Mouse (Mus musculus): Measurements from ENCODE around the gene Det1. TPM values are rescaled to one million over a fixed set of nuclear protein-coding genes. Genes with fewer than 3 reads are reported as not detected.

The Det1 gene
- 10.1 and 11.2 TPM in 2 replicates for polyA plus RNA-seq (2015; fragmentation: Nextera tagmentation; extraction: Ambion mirVana)

DNA sequence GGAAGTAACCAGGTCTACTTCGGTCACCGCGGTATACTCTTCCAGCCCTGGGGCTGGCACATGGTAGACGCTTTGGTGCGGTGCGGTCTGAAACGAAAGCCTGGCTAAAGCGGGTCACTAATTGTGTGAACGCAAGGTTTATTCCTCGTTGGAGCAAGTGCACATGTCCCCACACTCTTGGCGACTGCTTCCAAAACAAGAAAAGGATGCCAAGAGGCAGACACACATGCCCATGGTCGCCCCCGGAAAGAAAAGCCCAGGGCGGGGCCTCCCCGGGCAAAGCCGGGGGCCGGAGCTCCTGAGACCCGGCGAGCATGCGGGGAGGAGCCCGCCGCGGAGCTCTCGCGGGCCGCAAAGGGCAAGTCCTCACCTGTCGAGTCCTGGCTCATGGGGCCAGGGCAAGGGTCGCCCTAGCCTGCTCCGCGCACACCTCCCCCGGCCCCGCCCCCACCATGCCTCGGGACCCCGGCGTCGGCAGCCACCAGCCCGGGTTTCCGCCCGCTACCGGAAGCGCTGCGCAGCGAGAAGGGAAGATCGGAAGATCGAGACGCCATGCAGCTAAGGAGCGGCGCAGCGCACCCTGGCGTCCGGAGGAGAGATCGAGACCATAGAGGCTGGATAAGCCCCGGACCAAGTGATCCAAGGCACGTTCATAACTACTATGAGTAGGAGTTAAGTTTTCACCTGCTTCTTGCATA lies at the start of gene Det1:
Gene Det1, minus strand, starts transcription at position 527 of the 698 bp plus-strand sequence.
- peak within 1 kb of the TSS; percentile 86 for H3K27ac ChIP-seq (ENCODE audit: low read depth, low read length)
- 0 out of 2 replicates have a peak, but pooled peaks cover 6% of the 10 kb centered on the region for H3K4me1 ChIP-seq (replicated peaks; ENCODE audit: control insufficient read depth, insufficient read depth, low read length)
- peak within 1 kb of the TSS; percentile 84 for H3K4me3 ChIP-seq (ENCODE audit: low read depth, low read length)
- no peaks in the 10 kb centered on the region for H3K9me3 ChIP-seq (ENCODE audit: control insufficient read depth)
- H3K4me2 ChIP-seq (replicated peaks; ENCODE audit: low read depth) = peak within 1 kb of the TSS; percentile 73
- WGBS = under 1% methylated on average over 41 of the region's 54 CpGs
- peaks cover 21% of the 10 kb centered on the region; the same call in 1 of the 2 replicates for H3K36me3 ChIP-seq (ENCODE audit: control insufficient read depth, insufficient read depth)
- H3K9ac ChIP-seq (ENCODE audit: low read depth, low read length) = peak within 1 kb of the TSS; percentile 87
- peak; percentile 98 for TF ChIP-seq CTCF (IDR thresholded peaks at IDR 0.05; ENCODE audit: low read depth)
- ATAC-seq = peak; percentile 92
- no peaks in the 10 kb centered on the region for H3K27me3 ChIP-seq (replicated peaks; ENCODE audit: control insufficient read depth, insufficient read depth, low read length)

DNA sequence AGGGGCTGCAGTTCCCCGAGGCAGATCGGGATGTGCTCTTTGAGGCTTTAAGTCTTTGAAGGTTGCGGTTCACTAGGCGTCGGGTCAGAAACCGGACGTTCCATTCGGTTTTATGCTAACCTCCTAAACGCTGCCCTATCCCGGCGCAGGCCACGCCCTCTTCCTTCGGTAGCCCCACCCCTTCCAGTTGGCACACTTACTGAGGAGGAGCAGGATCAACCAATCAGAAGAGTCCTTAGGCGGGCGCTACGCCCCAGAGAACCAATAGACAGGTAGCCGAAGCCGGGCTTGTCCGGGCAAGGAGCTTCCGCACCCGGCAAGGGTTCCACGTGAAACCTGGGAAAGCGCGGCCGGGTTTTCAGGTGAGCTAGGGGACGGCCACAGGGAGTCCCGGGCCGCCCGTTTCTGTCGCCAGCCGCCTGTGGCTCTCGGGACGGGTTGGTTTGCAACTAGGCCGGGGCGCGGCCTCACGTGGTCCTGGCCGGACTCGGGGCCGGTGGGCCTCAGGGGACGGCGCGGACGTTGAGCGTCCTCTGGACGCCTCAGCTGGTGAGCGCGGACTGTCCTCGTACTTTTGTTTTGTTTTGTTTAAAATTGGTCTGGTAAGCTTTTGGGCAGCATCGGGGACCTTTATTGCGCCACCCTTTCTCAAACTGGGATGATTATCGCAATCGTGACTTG lies 48.7 kb upstream of the Det1 start, which contains the start of gene Aen:
Gene Aen, plus strand, starts transcription at position 202 of the 681 bp plus-strand sequence.
- no peaks in the 10 kb centered on the region for H3K9me3 ChIP-seq (ENCODE audit: control insufficient read depth)
- H3K27me3 ChIP-seq (replicated peaks; ENCODE audit: control insufficient read depth, insufficient read depth, low read length) = no peaks in the 10 kb centered on the region
- no peak for TF ChIP-seq CTCF (IDR thresholded peaks at IDR 0.05; ENCODE audit: low read depth)
- H3K36me3 ChIP-seq (ENCODE audit: control insufficient read depth, insufficient read depth) = no peaks in the 10 kb centered on the region
- 4% methylated on average over 53 of the region's 53 CpGs for WGBS
- H3K4me2 ChIP-seq (replicated peaks; ENCODE audit: low read depth) = peak within 1 kb of the TSS; percentile 95
- peak within 1 kb of the TSS; percentile 35; the same call in 1 of the 2 replicates for H3K27ac ChIP-seq (ENCODE audit: low read depth, low read length)
- 0 out of 2 replicates have a peak, but pooled peaks cover 3% of the 10 kb centered on the region for H3K4me1 ChIP-seq (replicated peaks; ENCODE audit: control insufficient read depth, insufficient read depth, low read length)
- peak within 1 kb of the TSS; percentile 80 for H3K9ac ChIP-seq (ENCODE audit: low read depth, low read length)
- peak within 1 kb of the TSS; percentile 95 for H3K4me3 ChIP-seq (ENCODE audit: low read depth, low read length)
- ATAC-seq = peak; percentile 97

DNA sequence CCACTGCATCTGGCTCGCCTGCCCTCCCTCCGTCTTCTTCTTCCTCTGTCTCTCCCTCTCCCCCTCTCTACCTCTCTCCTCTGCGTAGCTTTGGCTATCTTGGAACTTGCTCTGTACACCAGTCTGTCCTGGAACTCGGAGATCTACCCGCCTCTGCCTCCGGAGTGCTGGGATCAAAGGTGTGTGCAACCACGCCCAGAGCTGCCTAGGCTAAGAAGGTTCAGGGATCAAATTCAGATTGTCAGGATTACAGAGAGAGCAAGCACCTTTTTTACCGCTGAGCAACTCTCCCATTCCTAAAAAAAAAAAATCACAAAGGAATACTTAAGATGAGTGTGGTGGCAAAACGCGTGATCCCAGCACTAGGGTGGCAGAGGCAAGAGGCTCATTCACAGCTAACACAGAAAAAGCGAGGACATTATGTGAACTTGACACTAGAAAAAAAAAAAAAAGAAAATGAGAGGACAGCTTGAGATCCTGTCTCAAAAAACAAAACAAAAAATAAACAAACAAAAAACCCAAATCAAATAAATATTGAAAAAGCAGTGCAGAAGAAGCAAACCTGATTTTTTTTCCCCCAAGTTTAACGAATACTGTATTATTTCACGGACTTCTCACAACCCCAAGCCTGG lies 48.1 kb upstream of the Det1 start:
- WGBS = 44% methylated on average over 13 of the region's 13 CpGs
- H3K4me1 ChIP-seq (replicated peaks; ENCODE audit: control insufficient read depth, insufficient read depth, low read length) = 0 out of 2 replicates have a peak, but pooled peaks cover 3% of the 10 kb centered on the region
- TF ChIP-seq CTCF (IDR thresholded peaks at IDR 0.05; ENCODE audit: low read depth) = no peak
- H3K36me3 ChIP-seq (ENCODE audit: control insufficient read depth, insufficient read depth) = no peaks in the 10 kb centered on the region
- peak overlapping the region; percentile 95 for H3K4me2 ChIP-seq (replicated peaks; ENCODE audit: low read depth)
- 0 out of 2 replicates have a peak, but pooled peaks cover under 1% of the 10 kb centered on the region for H3K27me3 ChIP-seq (replicated peaks; ENCODE audit: control insufficient read depth, insufficient read depth, low read length)
- no peak for ATAC-seq
- no peaks in the 10 kb centered on the region for H3K9me3 ChIP-seq (ENCODE audit: control insufficient read depth)
- peak overlapping the region; percentile 95 for H3K4me3 ChIP-seq (ENCODE audit: low read depth, low read length)
- no peak overlapping the region for H3K9ac ChIP-seq (ENCODE audit: low read depth, low read length)
- H3K27ac ChIP-seq (ENCODE audit: low read depth, low read length) = no peak overlapping the region

DNA sequence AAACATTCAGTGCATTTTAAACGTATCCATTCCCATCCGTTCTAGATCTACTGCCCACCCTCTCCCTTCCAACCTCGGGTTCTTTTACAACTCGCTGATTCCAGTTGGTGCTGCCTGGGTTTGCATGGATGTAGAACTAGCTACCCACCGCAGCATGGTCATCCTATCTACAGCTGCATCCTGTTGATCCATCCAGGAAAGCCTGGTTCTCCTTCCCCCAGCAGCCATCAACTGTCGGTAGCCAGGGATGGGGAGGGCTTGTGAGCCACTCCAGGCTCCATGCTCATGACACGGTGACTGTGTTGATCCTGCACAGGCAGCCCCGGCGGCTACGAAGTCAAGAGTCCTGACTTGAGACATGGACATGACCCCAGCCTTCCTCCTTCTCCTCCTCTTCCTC lies 46.9 kb upstream of the Det1 start:
- no peak for TF ChIP-seq CTCF (IDR thresholded peaks at IDR 0.05; ENCODE audit: low read depth)
- Histone ChIP-seq H3K4me1 (replicated peaks; ENCODE audit: control insufficient read depth, insufficient read depth, low read length) (0 out of 2 replicates have a peak, but pooled peaks cover 3% of the 10 kb centered on the region), H3K4me2 (replicated peaks; ENCODE audit: low read depth) (no peak overlapping the region), H3K9ac (ENCODE audit: low read depth, low read length) (no peak overlapping the region), H3K27me3 (replicated peaks; ENCODE audit: control insufficient read depth, insufficient read depth, low read length) (0 out of 2 replicates have a peak, but pooled peaks cover 4% of the 10 kb centered on the region), H3K4me3 (ENCODE audit: low read depth, low read length) (no peak overlapping the region), H3K36me3 (ENCODE audit: control insufficient read depth, insufficient read depth) (no peaks in the 10 kb centered on the region), H3K9me3 (ENCODE audit: control insufficient read depth) (no peaks in the 10 kb centered on the region), H3K27ac (ENCODE audit: low read depth, low read length) (no peak overlapping the region)
- no peak for ATAC-seq
- WGBS = 83% methylated on average over 10 of the region's 10 CpGs

DNA sequence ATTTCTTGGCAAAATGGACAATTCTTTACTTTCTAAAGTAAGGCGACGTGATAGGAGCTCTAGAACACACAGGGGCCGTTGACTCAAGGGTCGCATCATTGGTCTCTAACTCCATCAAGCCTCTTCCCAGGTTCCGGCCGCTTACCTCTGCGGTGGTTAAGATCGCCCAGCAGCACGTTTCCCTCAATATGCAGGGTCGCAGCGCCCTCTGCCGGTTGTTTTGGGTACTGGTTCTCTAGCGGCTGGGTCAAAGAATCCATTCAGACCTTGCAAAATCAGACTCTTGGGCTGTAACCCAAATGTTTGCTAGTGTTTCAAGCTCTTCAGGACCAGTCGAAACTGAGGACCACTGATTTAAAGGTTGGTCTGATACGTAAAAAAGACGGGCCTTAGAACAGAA lies 43.6 kb upstream of the Det1 start:
- Histone ChIP-seq H3K9me3 (ENCODE audit: control insufficient read depth) (no peaks in the 10 kb centered on the region), H3K27me3 (replicated peaks; ENCODE audit: control insufficient read depth, insufficient read depth, low read length) (peaks cover 17% of the 10 kb centered on the region), H3K27ac (ENCODE audit: low read depth, low read length) (no peak overlapping the region), H3K36me3 (ENCODE audit: control insufficient read depth, insufficient read depth) (no peaks in the 10 kb centered on the region), H3K4me1 (replicated peaks; ENCODE audit: control insufficient read depth, insufficient read depth, low read length) (no peaks in the 10 kb centered on the region), H3K9ac (ENCODE audit: low read depth, low read length) (no peak overlapping the region), H3K4me2 (replicated peaks; ENCODE audit: low read depth) (no peak overlapping the region), H3K4me3 (ENCODE audit: low read depth, low read length) (no peak overlapping the region)
- TF ChIP-seq CTCF (IDR thresholded peaks at IDR 0.05; ENCODE audit: low read depth) = peak; percentile 96
- WGBS = 2% methylated on average over 16 of the region's 16 CpGs
- ATAC-seq = no peak

DNA sequence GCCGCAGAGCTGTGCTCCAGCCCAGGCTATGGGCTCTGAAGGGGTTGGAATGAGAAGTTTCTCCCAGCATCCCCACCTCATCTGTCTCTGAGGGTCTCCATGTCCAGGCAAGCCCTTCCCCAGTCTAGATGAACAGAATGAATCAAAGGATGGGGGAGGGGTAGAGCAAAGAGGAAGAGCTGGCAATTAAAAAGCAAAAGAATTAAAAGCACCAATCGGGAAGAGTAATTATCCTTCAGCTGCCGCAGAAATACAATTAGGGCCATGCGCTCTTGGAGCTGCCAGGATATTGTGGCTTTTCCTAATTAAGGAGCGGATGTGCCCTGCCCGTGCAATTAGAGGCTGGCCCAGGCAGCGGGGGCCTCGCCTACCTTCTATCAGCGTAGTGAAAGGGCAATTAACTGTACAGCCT lies 40.4 kb upstream of the Det1 start:
- Histone ChIP-seq H3K27ac (ENCODE audit: low read depth, low read length) (no peak overlapping the region), H3K27me3 (replicated peaks; ENCODE audit: control insufficient read depth, insufficient read depth, low read length) (peaks cover 44% of the 10 kb centered on the region), H3K4me1 (replicated peaks; ENCODE audit: control insufficient read depth, insufficient read depth, low read length) (no peaks in the 10 kb centered on the region), H3K4me2 (replicated peaks; ENCODE audit: low read depth) (no peak overlapping the region), H3K36me3 (ENCODE audit: control insufficient read depth, insufficient read depth) (no peaks in the 10 kb centered on the region), H3K4me3 (ENCODE audit: low read depth, low read length) (no peak overlapping the region), H3K9me3 (ENCODE audit: control insufficient read depth) (no peaks in the 10 kb centered on the region), H3K9ac (ENCODE audit: low read depth, low read length) (no peak overlapping the region)
- ATAC-seq = no peak
- TF ChIP-seq CTCF (IDR thresholded peaks at IDR 0.05; ENCODE audit: low read depth) = no peak
- 39% methylated on average over 9 of the region's 9 CpGs for WGBS

All from intestine, postnatal 0 days (tissue).